Mouse (Mus musculus) intestine, postnatal 0 days (tissue): Measurements from ENCODE around the gene Hmga2. TPM values are rescaled to one million over a fixed set of nuclear protein-coding genes. Genes with fewer than 3 reads are reported as not detected.

Experiments
- ATAC-seq: fragments of 200-750 bp; cut with Nextera tagmentation; 2 replicates; pipeline ENCODE4 v1.8.0; 2017; ENCODE audit warnings: mild to moderate bottlenecking, moderate TSS enrichment, moderate library complexity
- H3K27ac ChIP-seq: fragments of 300-500 bp; sonication (generic); 2 replicates; pipeline ENCODE4 v1.5.1; 2014; ENCODE audit warnings: mild to moderate bottlenecking, low read depth, low read length, moderate library complexity
- H3K27me3 ChIP-seq: fragments of 300-500 bp; sonication (generic); replicated peaks from 2 replicates; pipeline ENCODE4 v1.6.1; 2014; ENCODE audit warnings: low read length, mixed read lengths; ENCODE audit not compliant: control insufficient read depth, insufficient read depth
- H3K36me3 ChIP-seq: fragments of 300-500 bp; sonication (generic); 2 replicates; pipeline ENCODE4 v1.6.1; 2014; ENCODE audit warnings: mild to moderate bottlenecking, moderate library complexity; ENCODE audit not compliant: control insufficient read depth, insufficient read depth
- H3K4me1 ChIP-seq: fragments of 300-500 bp; sonication (generic); replicated peaks from 2 replicates; pipeline ENCODE4 v1.6.1; 2014; ENCODE audit warnings: antibody characterized with exemption, low read length, mixed read lengths; ENCODE audit not compliant: control insufficient read depth, insufficient read depth
- H3K4me2 ChIP-seq: fragments of 300-500 bp; sonication (generic); replicated peaks from 2 replicates; pipeline ENCODE4 v1.6.1; 2014; ENCODE audit warnings: low read depth, mild to moderate bottlenecking, moderate library complexity
- H3K4me3 ChIP-seq: fragments of 300-500 bp; sonication (generic); 2 replicates; pipeline ENCODE4 v1.5.1; 2014; ENCODE audit warnings: low read depth, low read length
- H3K9ac ChIP-seq: fragments of 300-500 bp; sonication (generic); 2 replicates; pipeline ENCODE4 v1.6.1; 2014; ENCODE audit warnings: mild to moderate bottlenecking, low read depth, low read length
- H3K9me3 ChIP-seq: fragments of 300-500 bp; sonication (generic); 2 replicates; pipeline ENCODE4 v1.6.1; 2016; ENCODE audit warnings: mixed run types; ENCODE audit not compliant: control insufficient read depth
- CTCF ChIP-seq: sonication (generic); IDR thresholded peaks from 2 replicates; pipeline ENCODE4 v1.5.1; 2016; ENCODE audit warnings: low read depth, mild to moderate bottlenecking, control low read depth, antibody characterized with exemption, moderate library complexity
- WGBS: fragments of 180-500 bp; shearing (Covaris S2); extraction: QIAGEN DNeasy Blood & Tissue Kit; methylation state at CpG from one replicate; pipeline ENCODE4 v1.1.7; 2014; 5-methylcytosine and 5-hydroxymethylcytosine counted together
- polyA plus RNA-seq: library from polyadenylated mRNA; unstranded; fragments of >200 nt; fragmentation: Nextera tagmentation; extraction: Ambion mirVana; gene quantifications from 2 replicates; pipeline ENCODE4 v1.2.1, GENCODE M21; 2015

Hmga2 gene
- polyA plus RNA-seq, 1 experiment from 2014 or later, result 4.3 TPM

DNA sequence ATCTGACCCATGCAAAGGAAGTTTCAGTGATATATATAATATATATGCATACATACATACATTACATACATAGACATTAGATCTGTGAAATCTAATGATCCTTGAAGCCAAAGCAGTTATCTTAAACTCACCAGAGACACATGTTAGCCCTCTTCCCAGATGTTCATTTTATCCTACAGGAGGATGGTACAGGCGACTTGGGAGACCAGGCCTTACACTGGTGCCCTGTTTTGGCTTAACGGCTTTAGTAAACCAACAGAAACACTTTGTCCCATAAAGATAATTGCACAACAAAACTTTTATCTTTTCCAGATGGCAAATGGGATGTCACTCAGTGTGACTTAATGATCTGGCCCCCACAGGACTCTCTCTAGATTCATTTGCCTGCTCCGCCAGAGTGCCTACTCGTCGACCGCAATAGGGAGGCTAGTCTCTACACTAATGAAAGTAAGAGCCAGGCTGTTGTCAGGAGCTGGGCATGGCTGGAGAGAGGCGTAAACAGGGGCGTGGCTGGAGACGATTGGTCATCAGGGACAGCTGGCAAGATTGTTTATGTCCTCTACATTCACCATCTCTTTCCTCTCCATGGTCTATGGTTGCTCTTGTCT, 31.7 kb downstream of the Hmga2 start:
- 73% methylated on average over 9 of the region's 9 CpGs for WGBS
- no peaks in the 10 kb centered on the region for H3K9me3 ChIP-seq
- H3K27ac ChIP-seq, result no peak overlapping the region
- H3K4me2 ChIP-seq, result no peak overlapping the region
- H3K4me3 ChIP-seq, result no peak overlapping the region
- no peak for TF ChIP-seq CTCF
- no peaks in the 10 kb centered on the region for H3K36me3 ChIP-seq
- no peaks in the 10 kb centered on the region for H3K27me3 ChIP-seq
- no peaks in the 10 kb centered on the region for H3K4me1 ChIP-seq
- H3K9ac ChIP-seq, result no peak overlapping the region
- ATAC-seq, result no peak

DNA sequence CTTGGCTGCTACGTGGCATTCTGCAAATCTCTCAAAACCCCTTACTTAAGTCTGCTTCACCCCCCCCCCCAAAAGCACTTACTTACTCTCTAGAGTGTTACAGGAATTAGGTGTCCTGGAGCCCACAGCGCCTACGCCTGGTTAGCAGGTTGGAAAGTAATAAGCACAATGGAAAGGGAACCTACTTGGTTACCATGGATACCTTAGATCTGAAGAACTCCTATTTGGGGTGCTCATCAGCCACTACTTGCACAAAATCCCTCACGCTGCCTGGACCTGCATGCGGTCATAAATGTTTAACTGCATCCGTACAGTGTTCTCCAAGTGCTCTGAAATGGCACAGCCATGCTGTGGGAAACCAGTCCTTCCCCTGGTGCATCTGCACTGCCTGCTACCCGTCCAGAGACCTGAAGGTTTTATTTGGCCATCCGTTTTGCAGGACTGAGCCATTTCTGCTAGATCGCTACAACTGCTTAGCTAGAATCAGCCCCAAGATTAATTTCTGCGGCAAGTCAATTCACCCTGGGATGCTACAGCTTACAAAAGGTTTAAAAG, 32.4 kb downstream of the Hmga2 start:
- 89% methylated on average over 10 of the region's 10 CpGs for WGBS

DNA sequence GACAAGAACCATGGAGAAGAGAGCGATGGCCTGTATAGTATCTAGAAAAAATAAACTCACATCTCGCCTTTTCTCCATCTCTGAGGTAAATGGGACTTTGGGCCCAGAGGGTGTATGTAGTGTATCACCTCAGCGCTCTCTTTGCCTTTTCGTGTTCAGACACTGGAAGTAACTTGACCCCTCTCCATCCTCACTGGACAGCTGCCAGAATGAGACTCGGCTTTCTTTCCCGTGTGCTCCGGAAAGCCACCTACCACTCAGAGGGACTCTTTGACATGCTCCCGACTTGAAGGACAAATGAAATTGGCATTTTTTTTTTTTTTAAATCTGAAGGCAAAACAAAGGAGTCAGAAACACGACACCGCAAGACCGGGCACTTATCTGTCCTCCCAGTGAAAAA, 35.0 kb downstream of the Hmga2 start:
- no peak for TF ChIP-seq CTCF
- Histone ChIP-seq H3K4me1 (no peaks in the 10 kb centered on the region), H3K36me3 (no peaks in the 10 kb centered on the region), H3K9me3 (no peaks in the 10 kb centered on the region), H3K4me2 (no peak overlapping the region), H3K27ac (no peak overlapping the region), H3K4me3 (no peak overlapping the region), H3K9ac (no peak overlapping the region), H3K27me3 (no peaks in the 10 kb centered on the region)
- 71% methylated on average over 11 of the region's 11 CpGs for WGBS
- no peak for ATAC-seq

More for the DNA sequence above, 32.4 kb downstream of the Hmga2 start:
- H3K9me3 ChIP-seq, result no peaks in the 10 kb centered on the region
- no peak overlapping the region for H3K9ac ChIP-seq
- H3K4me3 ChIP-seq, result no peak overlapping the region
- H3K4me1 ChIP-seq, result no peaks in the 10 kb centered on the region
- H3K27ac ChIP-seq, result no peak overlapping the region
- no peaks in the 10 kb centered on the region for H3K27me3 ChIP-seq
- no peaks in the 10 kb centered on the region for H3K36me3 ChIP-seq
- no peak overlapping the region for H3K4me2 ChIP-seq
- no peak for TF ChIP-seq CTCF
- no peak for ATAC-seq

DNA sequence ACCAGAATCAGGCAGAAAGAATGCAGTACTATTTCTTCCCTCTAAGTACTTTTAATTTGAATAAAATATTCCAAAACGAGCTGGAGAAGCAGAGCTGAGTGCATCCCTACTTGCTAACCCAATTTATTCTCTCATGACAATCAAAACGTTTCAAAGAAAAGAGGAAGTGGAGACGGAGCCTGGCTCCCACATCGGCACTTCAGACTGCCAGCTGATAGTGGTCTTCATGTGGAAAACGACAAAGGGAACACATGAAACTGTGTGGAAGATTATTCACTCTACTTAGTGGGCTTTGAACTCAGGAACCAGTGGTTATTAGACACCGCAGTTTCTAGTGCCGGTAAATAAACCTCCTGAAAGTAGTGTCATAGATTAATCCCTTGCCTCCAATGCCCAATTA, 41.8 kb downstream of the Hmga2 start:
- no peak for TF ChIP-seq CTCF
- Histone ChIP-seq H3K9me3 (no peaks in the 10 kb centered on the region), H3K4me3 (no peak overlapping the region), H3K36me3 (no peaks in the 10 kb centered on the region), H3K27ac (no peak overlapping the region), H3K4me1 (no peaks in the 10 kb centered on the region), H3K4me2 (no peak overlapping the region), H3K27me3 (no peaks in the 10 kb centered on the region), H3K9ac (no peak overlapping the region)
- ATAC-seq, result no peak
- WGBS, result 41% methylated on average over 7 of the region's 7 CpGs

DNA sequence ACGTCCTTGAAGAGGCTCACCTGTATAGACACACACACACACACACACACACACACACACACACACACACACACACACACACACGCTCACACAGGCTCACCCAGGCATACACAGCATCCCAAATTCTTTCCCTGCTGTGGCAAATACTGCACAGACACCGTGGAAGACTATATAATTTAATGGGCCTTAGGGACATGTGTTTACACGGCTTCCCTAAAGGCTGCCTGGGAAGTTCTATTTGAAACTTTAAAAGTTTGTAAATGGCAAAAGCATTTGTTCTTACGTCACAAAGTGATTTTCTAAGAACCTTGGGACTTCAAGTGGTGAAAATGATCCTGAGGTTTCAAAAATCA, 42.8 kb downstream of the Hmga2 start:
- no peak for ATAC-seq
- WGBS, result 36% methylated on average over 5 of the region's 5 CpGs
- Histone ChIP-seq H3K27ac (no peak overlapping the region), H3K9me3 (no peaks in the 10 kb centered on the region), H3K4me1 (0 out of 2 replicates have a peak, but pooled peaks cover 5% of the 10 kb centered on the region), H3K36me3 (no peaks in the 10 kb centered on the region; the same call in 1 of the 2 replicates), H3K4me3 (no peak overlapping the region), H3K27me3 (no peaks in the 10 kb centered on the region), H3K4me2 (no peak overlapping the region), H3K9ac (no peak overlapping the region)
- TF ChIP-seq CTCF, result no peak

DNA sequence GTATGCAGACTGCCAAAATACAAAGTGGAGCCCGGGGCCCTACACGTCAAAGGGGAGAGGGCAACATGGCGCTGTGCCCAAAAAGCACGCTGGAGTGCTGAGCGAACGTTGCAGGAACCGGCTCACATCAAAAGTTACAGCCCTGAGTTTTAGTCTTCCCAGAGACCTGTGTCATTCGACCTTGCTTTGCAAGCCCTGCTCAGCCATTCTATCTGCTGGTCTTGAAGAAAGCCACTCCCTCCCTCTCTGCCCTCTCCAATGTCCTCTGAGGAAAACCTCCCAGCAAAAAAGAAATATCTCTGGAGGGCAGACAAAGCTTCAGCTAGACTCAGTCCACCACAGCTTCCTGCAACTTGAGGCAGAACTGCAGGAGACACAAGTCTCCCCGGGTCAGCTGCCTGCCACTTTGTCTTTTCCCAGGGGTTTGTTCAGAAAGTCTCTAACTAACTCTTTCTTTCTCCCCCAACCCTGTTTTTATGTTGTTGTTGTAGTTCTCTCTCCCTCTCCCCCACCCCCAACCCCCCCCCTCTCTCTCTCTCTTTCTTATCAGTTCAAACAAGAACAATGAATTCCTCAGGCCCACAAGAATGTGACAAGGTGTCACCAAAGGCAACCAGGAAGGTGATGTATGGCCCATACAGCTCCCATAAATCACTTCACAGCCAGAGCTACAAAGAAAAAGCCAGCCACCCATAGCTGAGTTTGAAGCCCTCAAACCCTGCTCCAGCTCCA, 43.4 kb downstream of the Hmga2 start:
- ATAC-seq, result no peak
- H3K4me2 ChIP-seq, result no peak overlapping the region
- H3K9ac ChIP-seq, result no peak overlapping the region
- no peak for TF ChIP-seq CTCF
- H3K4me3 ChIP-seq, result no peak overlapping the region
- 0 out of 2 replicates have a peak, but pooled peaks cover 7% of the 10 kb centered on the region for H3K4me1 ChIP-seq
- H3K27me3 ChIP-seq, result no peaks in the 10 kb centered on the region
- H3K36me3 ChIP-seq, result no peaks in the 10 kb centered on the region; the same call in 1 of the 2 replicates
- H3K27ac ChIP-seq, result no peak overlapping the region
- WGBS, result 16% methylated on average over 9 of the region's 9 CpGs
- H3K9me3 ChIP-seq, result no peaks in the 10 kb centered on the region
